Mouse (Mus musculus) left cerebral cortex, adult 2 months (tissue): Measurements from ENCODE around the gene Dtnb. TPM values are rescaled to one million over a fixed set of nuclear protein-coding genes. Genes with fewer than 3 reads are reported as not detected.

ENCODE experiments used
- DNase-seq, 2 experiments: peaks; one replicate each; pipeline ENCODE4 v3.0.0; 2021 to 2022; ENCODE audit warnings: low spot score in 2 of 2, mixed read lengths in 1 of 2; ENCODE audit errors: extremely low spot score in 1 of 2
- H3K27ac ChIP-seq: fragments of 200-600 bp; 2 replicates; pipeline ENCODE4 v1.8.1; 2022
- H3K4me3 ChIP-seq: fragments of 200-600 bp; 2 replicates; pipeline ENCODE4 v1.8.1; 2022
- CTCF ChIP-seq: fragments of 200-600 bp; IDR thresholded peaks from 2 replicates; pipeline ENCODE4 v1.8.1; 2022; ENCODE audit warnings: antibody characterized with exemption, mild to moderate bottlenecking, moderate library complexity
- intact Hi-C: fragments of 180-260 bp; cut with DNase I; formaldehyde crosslinking; loops from one replicate; pipeline ENCODE4 v1.15.1; 2025
- total RNA-seq, 2 experiments: library from RNA; stranded (reverse); gene quantifications; 2 replicates each; pipeline ENCODE4 v1.2.3; 2021

The Dtnb gene
- total RNA-seq, 2 experiments from 2014 or later = 106 to 115 TPM

DNA sequence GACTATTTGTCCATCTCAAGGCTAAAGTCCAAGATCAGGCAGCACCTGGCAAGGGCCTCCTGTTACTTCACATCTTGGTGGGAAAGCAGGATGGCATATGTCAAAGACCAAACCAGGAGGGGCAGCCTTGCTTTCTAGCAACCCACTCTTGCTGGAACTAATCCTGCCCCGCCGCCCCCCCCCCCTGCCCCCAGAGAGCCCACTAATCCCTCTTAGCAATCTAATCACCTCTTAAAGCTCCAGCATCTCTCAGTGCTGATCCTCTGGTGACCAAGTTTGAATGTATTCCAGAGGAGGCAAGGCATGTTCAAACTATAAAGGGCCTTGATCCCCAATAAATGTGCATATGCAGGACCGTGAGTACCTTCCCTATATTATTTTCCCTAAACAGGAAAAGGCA lies 214.9 kb downstream of the Dtnb start:
- Histone ChIP-seq H3K27ac (no peak overlapping the region), H3K4me3 (no peak overlapping the region)
- intact Hi-C loops = no loop called here
- no peak for TF ChIP-seq CTCF
- DNase-seq = no peak

- no peak overlapping the region for H3K27ac ChIP-seq
- intact Hi-C loops = no loop called here
- H3K4me3 ChIP-seq = no peak overlapping the region
- no peak for DNase-seq
- no peak for TF ChIP-seq CTCF
These were observed 215.4 kb downstream of the Dtnb start for GRCm38 (mm10) chr12:3787541-3787940.

GRCm38 (mm10) chr12:3788421-3789051 lies 216.4 kb downstream of the Dtnb start:
- H3K27ac ChIP-seq = peak overlapping the region; percentile 56; the same call in 1 of the 2 replicates

GRCm38 (mm10) chr12:3789626-3790185 lies 217.5 kb downstream of the Dtnb start:
- intact Hi-C loops = loop anchor here (5.0 kb wide), 1 partner anchor 127 kb away; no protein-coding TSS in a partner anchor
- no peak overlapping the region for H3K27ac ChIP-seq
- no peak overlapping the region for H3K4me3 ChIP-seq
- no peak for TF ChIP-seq CTCF
- no peak for DNase-seq

More at GRCm38 (mm10) chr12:3788421-3789051, 216.4 kb downstream of the Dtnb start:
- no peak for TF ChIP-seq CTCF
- no peak for DNase-seq
- H3K4me3 ChIP-seq = no peak overlapping the region
- intact Hi-C loops = no loop called here

DNA sequence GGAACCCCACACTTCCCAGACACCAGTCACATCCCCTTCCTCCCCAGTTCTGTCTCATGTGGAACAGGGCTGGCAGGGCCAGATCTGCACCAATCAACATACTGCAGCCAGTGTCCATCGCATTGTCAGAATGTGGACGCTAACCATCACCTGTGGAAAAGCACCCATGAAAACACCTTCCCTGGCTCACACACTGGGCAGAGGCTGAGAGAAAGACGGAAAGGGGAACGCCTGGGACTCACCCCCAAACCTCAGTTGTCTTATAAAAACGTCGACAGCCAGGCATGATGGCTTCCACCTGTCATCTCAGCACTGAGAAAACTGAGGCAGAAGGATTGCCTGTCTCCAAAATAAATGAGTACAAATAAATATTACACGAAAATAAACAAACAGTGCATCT lies 219.1 kb downstream of the Dtnb start:
- DNase-seq = no peak
- no peak for TF ChIP-seq CTCF
- peak overlapping the region; percentile 48 for H3K4me3 ChIP-seq
- peak overlapping the region; percentile 66; the same call in 1 of the 2 replicates for H3K27ac ChIP-seq
- intact Hi-C loops = loop anchor here (5.0 kb wide), 1 partner anchor 129 kb away; no protein-coding TSS in a partner anchor

DNA sequence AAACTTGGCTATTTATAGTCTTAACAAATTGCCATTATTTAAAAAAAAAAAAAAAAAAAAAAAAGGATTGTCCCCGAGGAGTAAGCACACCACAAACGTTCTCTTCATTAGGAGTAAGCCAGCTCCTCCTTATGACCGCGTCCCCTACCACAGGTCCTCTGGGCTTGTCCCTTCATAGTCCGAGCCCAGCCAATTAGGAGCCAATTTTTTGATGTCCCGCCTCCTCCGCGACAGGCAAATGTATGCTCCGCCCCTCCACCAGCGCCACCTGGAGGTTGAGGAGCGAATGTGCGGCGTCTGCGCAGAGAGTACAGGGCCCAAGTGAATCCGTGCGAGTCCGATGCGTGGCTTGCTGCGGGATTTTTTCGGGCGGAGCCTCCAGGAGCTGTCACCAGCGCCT lies 219.6 kb downstream of the Dtnb start:
- Histone ChIP-seq H3K4me3 (peak overlapping the region; percentile 48), H3K27ac (peak overlapping the region; percentile 66; the same call in 1 of the 2 replicates)
- intact Hi-C loops = loop anchor here (5.0 kb wide), 1 partner anchor 129 kb away; no protein-coding TSS in a partner anchor
- peak; percentile 95 to 99 for DNase-seq
- TF ChIP-seq CTCF = peak; percentile 95

DNA sequence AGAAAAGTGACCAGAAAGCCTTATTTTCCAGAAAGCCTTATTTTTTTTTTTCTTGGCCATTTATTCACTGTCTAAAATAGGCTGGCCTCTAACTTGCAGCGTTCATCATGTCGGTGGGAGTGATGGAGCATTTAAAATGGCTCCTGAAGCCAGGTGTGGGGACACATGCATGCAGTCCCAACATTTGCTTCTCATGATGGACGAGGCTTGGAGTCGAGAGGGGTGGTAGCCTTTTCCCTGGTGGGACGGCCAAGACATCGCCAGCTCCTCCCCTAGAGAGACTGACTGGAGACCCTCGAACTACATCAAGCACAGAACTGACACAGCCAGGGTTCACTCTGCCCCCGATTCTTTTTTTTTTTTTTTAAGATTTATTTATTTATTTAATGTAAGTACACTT lies 220.1 kb downstream of the Dtnb start:
- Histone ChIP-seq H3K4me3 (peak overlapping the region; percentile 48), H3K27ac (peak overlapping the region; percentile 45; the same call in 1 of the 2 replicates)
- DNase-seq = no peak
- no peak for TF ChIP-seq CTCF
- intact Hi-C loops = loop anchor here (5.0 kb wide), 1 partner anchor 130 kb away; no protein-coding TSS in a partner anchor

- intact Hi-C loops = no loop called here
- Histone ChIP-seq H3K27ac (no peak overlapping the region), H3K4me3 (no peak overlapping the region)
- DNase-seq = no peak
- TF ChIP-seq CTCF = no peak
These were observed 223.4 kb downstream of the Dtnb start for GRCm38 (mm10) chr12:3795569-3795968.

- DNase-seq = no peak
- intact Hi-C loops = no loop called here
- no peak for TF ChIP-seq CTCF
- H3K27ac ChIP-seq = no peak overlapping the region
- no peak overlapping the region for H3K4me3 ChIP-seq
These were observed 227.4 kb downstream of the Dtnb start for GRCm38 (mm10) chr12:3799551-3799950.

DNA sequence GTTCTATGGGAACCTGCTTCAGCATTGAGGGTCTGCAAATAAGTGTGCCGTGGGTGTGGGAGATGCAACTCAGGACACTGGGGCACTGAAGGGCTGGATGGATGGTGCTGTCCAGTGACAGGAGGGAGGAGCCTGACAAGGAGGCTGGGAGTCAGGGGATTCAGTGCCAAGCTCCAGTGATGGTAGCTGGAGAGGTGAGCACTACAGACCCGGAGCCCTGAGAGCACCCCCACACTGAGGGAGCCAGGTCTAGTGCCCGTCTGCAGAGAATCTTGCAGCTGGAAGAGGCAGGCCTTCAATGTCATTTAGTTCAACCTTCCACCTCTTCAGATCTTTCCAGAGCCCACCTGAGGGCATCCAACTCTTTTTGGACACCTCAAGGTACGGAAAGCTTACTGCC lies 233.7 kb downstream of the Dtnb start, which contains the start of gene Dnmt3a:
Dnmt3a (plus strand) TSS at position 156 of the 400 bp plus-strand sequence.
- peak in 1 of 2 experiments; percentile 25 for DNase-seq
- TF ChIP-seq CTCF = no peak
- Histone ChIP-seq H3K27ac (peak within 1 kb of the TSS; percentile 98), H3K4me3 (peak within 1 kb of the TSS; percentile 87)
- intact Hi-C loops = loop anchor here (2.0 to 5.0 kb wide), 2 partner anchors 29 to 66 kb away; no protein-coding TSS in a partner anchor

GRCm38 (mm10) chr12:3806271-3806684 lies 234.1 kb downstream of the Dtnb start:
- peak; percentile 71 for TF ChIP-seq CTCF
- H3K4me3 ChIP-seq = peak overlapping the region; percentile 87
- intact Hi-C loops = loop anchor here (2.0 to 5.0 kb wide), 2 partner anchors 29 to 66 kb away; no protein-coding TSS in a partner anchor
- peak overlapping the region; percentile 98 for H3K27ac ChIP-seq
- DNase-seq = peak; percentile 72 to 75
